Mouse (Mus musculus) ES-Bruce4 (cell line): Measurements from ENCODE around the gene Dop1a.

Experiments used
- CTCF ChIP-seq: IDR thresholded peaks from one replicate; pipeline ENCODE4 v1.8.1; 2011; ENCODE audit warnings: low read depth, low read length
- EP300 ChIP-seq: IDR thresholded peaks from 2 replicates; pipeline ENCODE4 v1.6.1; 2011; ENCODE audit warnings: low read depth, low read length; ENCODE audit not compliant: insufficient read depth
- POLR2A ChIP-seq: IDR thresholded peaks from one replicate; pipeline ENCODE4 v1.8.1; 2011; ENCODE audit warnings: low read length; ENCODE audit not compliant: insufficient read depth

DNA sequence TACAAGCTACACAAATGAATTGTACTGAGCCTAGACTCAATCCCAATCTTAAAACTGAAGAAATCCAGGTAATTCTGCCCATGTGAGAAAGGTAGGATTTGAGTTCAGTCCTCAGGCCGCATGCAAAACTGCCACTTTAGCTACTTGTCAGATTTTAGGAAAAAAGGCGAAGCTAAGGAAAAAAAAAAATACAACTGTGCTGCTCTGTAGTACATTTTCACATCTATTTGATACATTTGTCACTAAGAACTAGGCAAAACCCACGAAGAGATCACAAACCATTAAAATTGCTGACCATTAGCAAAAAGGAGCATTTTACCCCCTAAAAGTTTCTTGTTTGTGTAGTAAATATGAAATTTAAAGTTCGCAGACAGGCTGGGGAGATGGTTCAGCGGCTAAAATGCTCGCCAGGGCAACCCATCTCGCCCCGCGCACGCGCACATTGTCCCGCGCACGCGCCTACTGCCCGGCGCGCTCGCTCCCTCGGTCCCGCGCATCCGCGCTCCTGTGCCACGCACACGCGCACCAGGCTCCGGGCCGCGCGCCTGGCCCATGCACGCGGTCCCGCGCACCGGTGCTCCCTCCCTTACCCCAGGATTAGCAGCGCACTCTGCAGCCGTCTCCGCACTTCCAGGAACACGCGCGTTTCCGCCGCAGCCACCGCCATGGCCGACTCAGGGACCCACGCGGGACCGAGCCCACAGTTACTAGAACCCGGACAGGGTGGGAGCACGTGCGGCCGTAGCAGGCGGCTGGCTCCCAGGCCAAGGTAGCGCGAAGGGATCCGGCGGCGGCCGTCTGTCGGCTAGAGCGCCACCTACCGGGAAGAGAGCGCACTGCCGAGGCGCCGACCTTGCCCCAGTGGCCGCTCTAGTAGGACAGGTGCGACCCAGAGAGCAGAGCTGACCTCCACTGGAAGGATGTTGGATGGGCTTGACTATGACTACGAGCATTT is 2.5 kb upstream of the Dop1a start, which contains the start of gene Ube2cbp:
- TF ChIP-seq POLR2A (no peak), CTCF (peak; percentile 61), EP300 (no peak)
